Mouse (Mus musculus) embryonic facial prominence, embryonic 11.5 days (tissue): Measurements from ENCODE around the gene Gipr. TPM values are rescaled to one million over a fixed set of nuclear protein-coding genes. Genes with fewer than 3 reads are reported as not detected.
A peak's percentile ranks its signal among the peaks of the same experiment; 100 is the strongest.

Experiments used
- ATAC-seq: fragments of 200-750 bp; cut with Nextera tagmentation; replicated peaks from 2 replicates; pipeline ENCODE4 v1.8.0; 2017; ENCODE audit warnings: low read depth; ENCODE audit not compliant: insufficient number of reproducible peaks, low FRiP score, low TSS enrichment
- DNase-seq: peaks from one replicate; pipeline ENCODE4 v3.0.0-alpha.2; 2015; ENCODE audit warnings: low spot score
- H3K27ac ChIP-seq: fragments of 300-500 bp; sonication (generic); replicated peaks from 2 replicates; pipeline ENCODE4 v1.5.1; 2014; ENCODE audit warnings: mild to moderate bottlenecking, low read depth, low read length, control low read depth
- H3K27me3 ChIP-seq: fragments of 300-500 bp; sonication (generic); 2 replicates; pipeline ENCODE4 v1.6.1; 2014; ENCODE audit warnings: mild to moderate bottlenecking, low read length, moderate library complexity, mixed read lengths; ENCODE audit not compliant: control insufficient read depth, insufficient read depth
- H3K36me3 ChIP-seq: fragments of 300-500 bp; sonication (generic); replicated peaks from 2 replicates; pipeline ENCODE4 v1.6.1; 2014; ENCODE audit warnings: low read depth, mild to moderate bottlenecking, low read length, moderate library complexity, mixed read lengths; ENCODE audit not compliant: control insufficient read depth, insufficient read depth
- H3K4me1 ChIP-seq: fragments of 300-500 bp; sonication (generic); 2 replicates; pipeline ENCODE4 v1.6.1; 2014; ENCODE audit warnings: low read length, mixed read lengths; ENCODE audit not compliant: control insufficient read depth, insufficient read depth
- H3K4me2 ChIP-seq: fragments of 300-500 bp; sonication (generic); 2 replicates; pipeline ENCODE4 v1.6.1; 2014; ENCODE audit warnings: low read depth, mild to moderate bottlenecking, control low read depth, low read length, moderate library complexity
- H3K4me3 ChIP-seq: fragments of 300-500 bp; sonication (generic); 2 replicates; pipeline ENCODE4 v1.5.1; 2014; ENCODE audit warnings: low read depth, low read length, control low read depth
- H3K9ac ChIP-seq: fragments of 300-500 bp; sonication (generic); replicated peaks from 2 replicates; pipeline ENCODE4 v1.6.1; 2014; ENCODE audit warnings: mild to moderate bottlenecking, control low read depth, low read length
- H3K9me3 ChIP-seq: fragments of 300-500 bp; sonication (generic); replicated peaks from 2 replicates; pipeline ENCODE4 v1.6.1; 2016; ENCODE audit warnings: mild to moderate bottlenecking, low read length, inconsistent platforms, mixed read lengths; ENCODE audit not compliant: control insufficient read depth
- WGBS: fragments of 180-500 bp; shearing (Covaris S2); extraction: QIAGEN DNeasy Blood & Tissue Kit; methylation state at CpG from one replicate; pipeline ENCODE4 v1.1.7; 2014; 5-methylcytosine and 5-hydroxymethylcytosine counted together
- polyA plus RNA-seq: library from polyadenylated mRNA; unstranded; fragments of >200 nt; fragmentation: Nextera tagmentation; extraction: Ambion mirVana; gene quantifications from 2 replicates; pipeline ENCODE4 v1.2.1, GENCODE M21; 2014

The Gipr gene
- 0.15 and 0.77 TPM in 2 replicates for polyA plus RNA-seq

GRCm38 (mm10) chr7:19165656-19166423, at the start of gene Gipr:
Gipr (minus strand) TSS chr7:19166127.
- no peak for DNase-seq
- no peak within 1 kb of the TSS for H3K4me3 ChIP-seq
- H3K36me3 ChIP-seq = no peaks in the 10 kb centered on the region
- no peaks in the 10 kb centered on the region for H3K4me1 ChIP-seq
- no peak within 1 kb of the TSS for H3K27ac ChIP-seq
- H3K9me3 ChIP-seq = no peaks in the 10 kb centered on the region
- ATAC-seq = no peak
- no peak within 1 kb of the TSS for H3K9ac ChIP-seq
- no peak within 1 kb of the TSS for H3K4me2 ChIP-seq
- 13% methylated on average over 13 of the region's 14 CpGs for WGBS
- peaks cover 11% of the 10 kb centered on the region; the same call in 1 of the 2 replicates for H3K27me3 ChIP-seq

GRCm38 (mm10) chr7:19214940-19215339, 49.0 kb upstream of the Gipr start:
- no peaks in the 10 kb centered on the region for H3K4me1 ChIP-seq

GRCm38 (mm10) chr7:19214369-19214768, 48.4 kb upstream of the Gipr start:
- no peaks in the 10 kb centered on the region for H3K27me3 ChIP-seq
- no peaks in the 10 kb centered on the region for H3K36me3 ChIP-seq
- H3K4me1 ChIP-seq = no peaks in the 10 kb centered on the region
- H3K9ac ChIP-seq = no peak overlapping the region
- ATAC-seq = no peak
- no peak overlapping the region for H3K27ac ChIP-seq
- 74% methylated on average over 7 of the region's 7 CpGs for WGBS
- no peak overlapping the region; the same call in 1 of the 2 replicates for H3K4me2 ChIP-seq
- H3K4me3 ChIP-seq = no peak overlapping the region
- no peak for DNase-seq
- H3K9me3 ChIP-seq = no peaks in the 10 kb centered on the region

More at GRCm38 (mm10) chr7:19214940-19215339, 49.0 kb upstream of the Gipr start:
- WGBS = 66% methylated on average over 9 of the region's 9 CpGs
- DNase-seq = no peak
- Histone ChIP-seq H3K27me3 (no peaks in the 10 kb centered on the region), H3K36me3 (no peaks in the 10 kb centered on the region), H3K27ac (no peak overlapping the region), H3K4me2 (no peak overlapping the region), H3K9me3 (no peaks in the 10 kb centered on the region), H3K4me3 (no peak overlapping the region), H3K9ac (no peak overlapping the region)
- no peak for ATAC-seq

GRCm38 (mm10) chr7:19213385-19213784, 47.5 kb upstream of the Gipr start:
- WGBS = 80% methylated on average over 2 of the region's 2 CpGs
- Histone ChIP-seq H3K27me3 (no peaks in the 10 kb centered on the region), H3K36me3 (no peaks in the 10 kb centered on the region), H3K9ac (no peak overlapping the region), H3K4me1 (no peaks in the 10 kb centered on the region), H3K9me3 (no peaks in the 10 kb centered on the region), H3K4me3 (no peak overlapping the region), H3K27ac (no peak overlapping the region), H3K4me2 (no peak overlapping the region)
- ATAC-seq = no peak
- DNase-seq = no peak

- H3K9me3 ChIP-seq = no peaks in the 10 kb centered on the region
- WGBS = 2% methylated on average over 24 of the region's 30 CpGs
- H3K27me3 ChIP-seq = no peaks in the 10 kb centered on the region
- no peaks in the 10 kb centered on the region for H3K4me1 ChIP-seq
- H3K4me3 ChIP-seq = peak within 1 kb of the TSS; percentile 39
- peak within 1 kb of the TSS; percentile 78 for H3K4me2 ChIP-seq
- H3K27ac ChIP-seq = no peak within 1 kb of the TSS
- H3K9ac ChIP-seq = peak within 1 kb of the TSS; percentile 56
- H3K36me3 ChIP-seq = no peaks in the 10 kb centered on the region
- ATAC-seq (peak; percentile 68), DNase-seq (peak; percentile 64)
Measured at GRCm38 (mm10) chr7:19211996-19212755, 46.2 kb upstream of the Gipr start, which contains the start of gene Gpr4. Gpr4 (plus strand) TSS chr7:19212538.

GRCm38 (mm10) chr7:19211041-19211675, 45.2 kb upstream of the Gipr start:
- WGBS = 62% methylated on average over 5 of the region's 5 CpGs
- ATAC-seq (no peak), DNase-seq (no peak)
- Histone ChIP-seq H3K27me3 (no peaks in the 10 kb centered on the region), H3K9me3 (no peaks in the 10 kb centered on the region), H3K4me1 (no peaks in the 10 kb centered on the region), H3K27ac (no peak overlapping the region), H3K36me3 (no peaks in the 10 kb centered on the region), H3K9ac (no peak overlapping the region), H3K4me3 (no peak overlapping the region), H3K4me2 (no peak overlapping the region)

- Histone ChIP-seq H3K4me2 (no peak overlapping the region), H3K27ac (no peak overlapping the region), H3K27me3 (no peaks in the 10 kb centered on the region), H3K9ac (no peak overlapping the region), H3K9me3 (no peaks in the 10 kb centered on the region), H3K4me1 (no peaks in the 10 kb centered on the region), H3K36me3 (no peaks in the 10 kb centered on the region; the same call in 1 of the 2 replicates), H3K4me3 (no peak overlapping the region)
- 89% methylated on average over 5 of the region's 5 CpGs for WGBS
- no peak for DNase-seq
- ATAC-seq = no peak
Measured at GRCm38 (mm10) chr7:19210010-19210409, 44.1 kb upstream of the Gipr start.
